Mouse (Mus musculus) heart, postnatal 10 days (tissue): ENCODE measurements at regions not wholly inside any gene's neighbourhood (a gene's known extent, or its start where the extent isn't known, plus 50 kb on each side); places are given as distances from the start of the nearest gene placed in this dataset.

Source experiments
- DNase-seq, 2 experiments: peaks; one replicate each; pipeline ENCODE4 v3.0.0; 2021
- intact Hi-C: fragments of 180-260 bp; cut with DNase I; formaldehyde crosslinking; loops from one replicate; pipeline ENCODE4 v1.15.1; 2025

GRCm38 (mm10) chr10:67673450-67673849 lies 124.7 kb upstream of the Ado start:
- intact Hi-C loops: no loop called here
- no peak for DNase-seq

GRCm38 (mm10) chr10:67672281-67672680 lies 123.5 kb upstream of the Ado start:
- intact Hi-C loops: no loop called here
- DNase-seq: peak; percentile 32 to 42

- no peak for DNase-seq
- intact Hi-C loops: no loop called here
Observed at GRCm38 (mm10) chr10:67669066-67669465, 120.3 kb upstream of the Ado start.

- no peak for DNase-seq
- intact Hi-C loops: no loop called here
Observed at GRCm38 (mm10) chr10:67663028-67663427, 114.3 kb upstream of the Ado start.

GRCm38 (mm10) chr10:67661666-67662065 lies 112.9 kb upstream of the Ado start:
- intact Hi-C loops: no loop called here
- no peak for DNase-seq

GRCm38 (mm10) chr10:67658005-67658545 lies 109.3 kb upstream of the Ado start:
- no peak for DNase-seq
- intact Hi-C loops: no loop called here

GRCm38 (mm10) chr10:67657305-67657704 lies 108.5 kb upstream of the Ado start:
- intact Hi-C loops: no loop called here
- no peak for DNase-seq

GRCm38 (mm10) chr10:67654518-67654917 lies 105.8 kb upstream of the Ado start:
- intact Hi-C loops: no loop called here
- peak in 1 of 2 experiments; percentile 24 for DNase-seq

GRCm38 (mm10) chr10:67652300-67652699 lies 103.5 kb upstream of the Ado start:
- intact Hi-C loops: no loop called here
- DNase-seq: no peak

- no peak for DNase-seq
- intact Hi-C loops: no loop called here
Observed at GRCm38 (mm10) chr10:67651386-67651785, 102.6 kb upstream of the Ado start.

GRCm38 (mm10) chr10:67647777-67648727 lies 99.3 kb upstream of the Ado start:
- DNase-seq: peak; percentile 61 to 65
- intact Hi-C loops: loop anchor here (5.0 kb wide), 2 partner anchors 74 to 101 kb away; partner anchors contain the start of gene Ado

- peak in 1 of 2 experiments; percentile 27 for DNase-seq
- intact Hi-C loops: loop anchor here (5.0 kb wide), 2 partner anchors 75 to 100 kb away; partner anchors contain the start of gene Ado
Observed at GRCm38 (mm10) chr10:67646659-67647559, 98.2 kb upstream of the Ado start.

- intact Hi-C loops: loop anchor here (5.0 kb wide), 2 partner anchors 76 to 99 kb away; partner anchors contain the start of gene Ado
- peak in 1 of 2 experiments; percentile 9 for DNase-seq
Observed at GRCm38 (mm10) chr10:67645821-67646220, 97.1 kb upstream of the Ado start.

GRCm38 (mm10) chr10:67644280-67644679 lies 95.5 kb upstream of the Ado start:
- DNase-seq: peak; percentile 58 to 67
- intact Hi-C loops: no loop called here

- peak in 1 of 2 experiments; percentile 25 for DNase-seq
- intact Hi-C loops: no loop called here
Observed at GRCm38 (mm10) chr10:67643685-67644084, 94.9 kb upstream of the Ado start.

GRCm38 (mm10) chr10:67637339-67637738 lies 88.6 kb upstream of the Ado start:
- no peak for DNase-seq
- intact Hi-C loops: no loop called here

GRCm38 (mm10) chr10:67636569-67636968 lies 87.8 kb upstream of the Ado start:
- intact Hi-C loops: no loop called here
- DNase-seq: peak; percentile 28 to 45

GRCm38 (mm10) chr10:67634795-67635194 lies 86.0 kb upstream of the Ado start:
- no peak for DNase-seq
- intact Hi-C loops: no loop called here

- no peak for DNase-seq
- intact Hi-C loops: no loop called here
Observed at GRCm38 (mm10) chr10:67633063-67633462, 84.3 kb upstream of the Ado start.

- intact Hi-C loops: no loop called here
- no peak for DNase-seq
Observed at GRCm38 (mm10) chr10:67623338-67623737, 74.6 kb upstream of the Ado start.

GRCm38 (mm10) chr10:67620018-67620417 lies 71.3 kb upstream of the Ado start:
- intact Hi-C loops: no loop called here
- no peak for DNase-seq
